Mouse (Mus musculus): ENCODE data around the gene Llgl1. TPM values are rescaled to one million over a fixed set of nuclear protein-coding genes. Genes with fewer than 3 reads are reported as not detected.
A peak's percentile ranks its signal among the peaks of the same experiment; 100 is the strongest.

The Llgl1 gene
- polyA plus RNA-seq, 1 experiment, result 46.8 TPM

GRCm38 (mm10) chr11:60706696-60707480 is 7.4 kb downstream of the Llgl1 start:
- peaks cover 71% of the 10 kb centered on the region for H3K36me3 ChIP-seq (ENCODE audit: control insufficient read depth, insufficient read depth)

DNA sequence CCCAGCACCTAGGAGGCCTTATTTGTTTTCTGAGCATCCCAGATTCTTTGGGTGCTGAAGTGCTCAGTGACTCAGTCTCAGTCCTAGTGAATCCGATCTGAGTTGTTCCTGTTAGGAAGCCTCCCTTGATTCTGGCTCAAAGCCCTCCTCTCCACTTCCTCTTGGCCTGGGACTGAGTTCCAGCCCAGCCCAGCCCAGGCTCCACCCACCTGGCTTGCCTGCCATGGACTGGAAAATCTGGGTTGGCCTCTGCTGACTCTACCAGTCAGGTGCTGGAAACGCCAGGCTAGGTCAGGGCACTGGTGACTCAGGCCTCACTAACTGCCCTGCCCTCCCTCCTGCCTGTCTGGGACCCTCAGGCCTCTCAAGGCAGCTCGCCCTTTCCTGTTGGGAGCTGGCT is 8.1 kb downstream of the Llgl1 start:
- TF ChIP-seq CEBPB (IDR thresholded peaks at IDR 0.05; ENCODE audit: low read depth), result no peak
- TF ChIP-seq MYOG (IDR thresholded peaks at IDR 0.05; ENCODE audit: control insufficient read depth, extremely low read depth, insufficient read length), result no peak
- peak; percentile 33 for TF ChIP-seq MAX (IDR thresholded peaks at IDR 0.05)
- peak; percentile 17 for TF ChIP-seq USF1 (IDR thresholded peaks at IDR 0.05; ENCODE audit: low read depth)
- no peaks in the 10 kb centered on the region for H3K27me3 ChIP-seq (ENCODE audit: control insufficient read depth, insufficient read depth, insufficient read length)
- H3K4me3 ChIP-seq (ENCODE audit: insufficient read depth, poor library complexity, severe bottlenecking), result no peak overlapping the region
- H3K79me2 ChIP-seq (ENCODE audit: control insufficient read depth, insufficient read depth), result peaks cover 28% of the 10 kb centered on the region
- peaks cover 26% of the 10 kb centered on the region for H3K79me3 ChIP-seq (ENCODE audit: low read depth)
- peaks cover 79% of the 10 kb centered on the region for H3K36me3 ChIP-seq (ENCODE audit: control insufficient read depth, insufficient read depth)
- H3ac ChIP-seq (ENCODE audit: control insufficient read depth, insufficient read length, low read depth), result no peak overlapping the region

More at GRCm38 (mm10) chr11:60706696-60707480, 7.4 kb downstream of the Llgl1 start:
- Histone ChIP-seq H3ac (ENCODE audit: control insufficient read depth, insufficient read length, low read depth) (peak overlapping the region; percentile 35), H3K79me2 (ENCODE audit: control insufficient read depth, insufficient read depth) (peaks cover 36% of the 10 kb centered on the region), H3K27me3 (ENCODE audit: control insufficient read depth, insufficient read depth, insufficient read length) (no peaks in the 10 kb centered on the region), H3K4me3 (ENCODE audit: insufficient read depth, poor library complexity, severe bottlenecking) (no peak overlapping the region), H3K79me3 (ENCODE audit: low read depth) (peaks cover 32% of the 10 kb centered on the region)
- TF ChIP-seq MYOG (IDR thresholded peaks at IDR 0.05; ENCODE audit: control insufficient read depth, extremely low read depth, insufficient read length) (no peak), USF1 (IDR thresholded peaks at IDR 0.05; ENCODE audit: low read depth) (no peak), CEBPB (IDR thresholded peaks at IDR 0.05; ENCODE audit: low read depth) (no peak), MYOD1 (IDR thresholded peaks at IDR 0.05; ENCODE audit: control insufficient read depth, insufficient read length, low read depth) (no peak), FOSL1 (IDR thresholded peaks at IDR 0.05; ENCODE audit: insufficient read depth, low read length, poor library complexity, severe bottlenecking) (no peak), CTCF (IDR thresholded peaks at IDR 0.05; ENCODE audit: control insufficient read depth, insufficient read depth, insufficient read length) (no peak), MAX (IDR thresholded peaks at IDR 0.05) (no peak)

DNA sequence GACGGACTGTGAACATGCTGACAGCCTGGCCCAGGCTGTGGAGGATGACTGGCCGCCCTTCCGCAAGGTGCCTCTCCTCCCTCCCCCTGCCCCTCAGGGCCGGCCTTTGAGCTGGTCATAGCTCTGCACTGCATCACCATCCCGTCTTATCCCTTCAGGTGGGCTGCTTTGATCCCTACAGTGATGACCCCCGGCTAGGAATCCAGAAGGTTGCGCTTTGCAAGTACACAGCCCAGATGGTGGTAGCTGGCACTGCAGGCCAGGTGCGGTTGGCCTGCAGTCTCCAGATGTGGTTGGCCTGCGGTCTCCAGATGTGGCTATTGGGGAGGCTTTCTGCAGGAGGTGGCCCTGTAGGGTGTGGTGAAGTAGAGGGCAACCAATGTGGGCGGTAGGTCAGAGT is 9.1 kb downstream of the Llgl1 start:
- H3K36me3 ChIP-seq (ENCODE audit: control insufficient read depth, insufficient read depth), result peaks cover 88% of the 10 kb centered on the region
- peaks cover 18% of the 10 kb centered on the region for H3K79me2 ChIP-seq (ENCODE audit: control insufficient read depth, insufficient read depth)
- H3K27me3 ChIP-seq (ENCODE audit: control insufficient read depth, insufficient read depth, insufficient read length), result no peaks in the 10 kb centered on the region
- TF ChIP-seq MAX (IDR thresholded peaks at IDR 0.05) (no peak), MYOG (IDR thresholded peaks at IDR 0.05; ENCODE audit: control insufficient read depth, extremely low read depth, insufficient read length) (no peak), CTCF (IDR thresholded peaks at IDR 0.05; ENCODE audit: control insufficient read depth, insufficient read depth, insufficient read length) (no peak), FOSL1 (IDR thresholded peaks at IDR 0.05; ENCODE audit: insufficient read depth, low read length, poor library complexity, severe bottlenecking) (no peak), USF1 (IDR thresholded peaks at IDR 0.05; ENCODE audit: low read depth) (no peak), MYOD1 (IDR thresholded peaks at IDR 0.05; ENCODE audit: control insufficient read depth, insufficient read length, low read depth) (no peak), CEBPB (IDR thresholded peaks at IDR 0.05; ENCODE audit: low read depth) (no peak)
- peaks cover 17% of the 10 kb centered on the region for H3K79me3 ChIP-seq (ENCODE audit: low read depth)
- no peak overlapping the region for H3ac ChIP-seq (ENCODE audit: control insufficient read depth, insufficient read length, low read depth)
- no peak overlapping the region for H3K4me3 ChIP-seq (ENCODE audit: insufficient read depth, poor library complexity, severe bottlenecking)

GRCm38 (mm10) chr11:60709481-60710465 is 10.2 kb downstream of the Llgl1 start:
- TF ChIP-seq FOSL1 (IDR thresholded peaks at IDR 0.05; ENCODE audit: insufficient read depth, low read length, poor library complexity, severe bottlenecking) (no peak), CTCF (IDR thresholded peaks at IDR 0.05; ENCODE audit: control insufficient read depth, insufficient read depth, insufficient read length) (no peak), MYOG (IDR thresholded peaks at IDR 0.05; ENCODE audit: control insufficient read depth, extremely low read depth, insufficient read length) (no peak)
- Histone ChIP-seq H3K79me3 (ENCODE audit: low read depth) (peaks cover 6% of the 10 kb centered on the region), H3K4me3 (ENCODE audit: insufficient read depth, poor library complexity, severe bottlenecking) (no peak overlapping the region), H3ac (ENCODE audit: control insufficient read depth, insufficient read length, low read depth) (no peak overlapping the region), H3K27me3 (ENCODE audit: control insufficient read depth, insufficient read depth, insufficient read length) (no peaks in the 10 kb centered on the region), H3K79me2 (ENCODE audit: control insufficient read depth, insufficient read depth) (peaks cover 7% of the 10 kb centered on the region), H3K36me3 (ENCODE audit: control insufficient read depth, insufficient read depth) (peaks cover 88% of the 10 kb centered on the region)

DNA sequence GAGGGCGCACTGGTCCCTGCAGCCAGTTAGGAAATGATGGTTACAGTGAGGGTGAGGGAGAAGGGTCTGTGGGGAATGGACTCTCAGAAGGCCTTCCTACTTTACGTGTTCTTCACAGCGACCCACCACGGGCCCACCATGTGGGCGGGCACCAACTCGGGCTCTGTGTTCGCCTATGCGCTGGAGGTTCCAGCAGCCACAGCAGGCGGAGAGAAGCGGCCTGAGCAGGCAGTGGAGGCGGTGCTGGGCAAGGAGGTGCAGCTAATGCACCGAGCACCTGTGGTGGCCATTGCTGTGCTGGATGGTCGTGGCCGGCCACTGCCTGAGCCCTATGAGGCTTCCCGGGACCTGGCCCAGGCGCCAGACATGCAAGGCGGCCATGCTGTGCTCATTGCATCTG is 11.7 kb downstream of the Llgl1 start:
- TF ChIP-seq MYOG (IDR thresholded peaks at IDR 0.05; ENCODE audit: control insufficient read depth, extremely low read depth, insufficient read length) (no peak), CEBPB (IDR thresholded peaks at IDR 0.05; ENCODE audit: low read depth) (no peak), CTCF (IDR thresholded peaks at IDR 0.05; ENCODE audit: control insufficient read depth, insufficient read depth, insufficient read length) (no peak), MYOD1 (IDR thresholded peaks at IDR 0.05; ENCODE audit: control insufficient read depth, insufficient read length, low read depth) (no peak), FOSL1 (IDR thresholded peaks at IDR 0.05; ENCODE audit: insufficient read depth, low read length, poor library complexity, severe bottlenecking) (no peak), MAX (IDR thresholded peaks at IDR 0.05) (no peak), USF1 (IDR thresholded peaks at IDR 0.05; ENCODE audit: low read depth) (no peak)

More for the DNA sequence above, 11.7 kb downstream of the Llgl1 start:
- no peaks in the 10 kb centered on the region for H3K79me3 ChIP-seq (ENCODE audit: low read depth)
- no peak overlapping the region for H3K4me3 ChIP-seq (ENCODE audit: insufficient read depth, poor library complexity, severe bottlenecking)
- no peaks in the 10 kb centered on the region for H3K79me2 ChIP-seq (ENCODE audit: control insufficient read depth, insufficient read depth)
- H3K27me3 ChIP-seq (ENCODE audit: control insufficient read depth, insufficient read depth, insufficient read length), result no peaks in the 10 kb centered on the region
- H3K36me3 ChIP-seq (ENCODE audit: control insufficient read depth, insufficient read depth), result peaks cover 84% of the 10 kb centered on the region
- H3ac ChIP-seq (ENCODE audit: control insufficient read depth, insufficient read length, low read depth), result no peak overlapping the region
